Mouse (Mus musculus): ENCODE data around the gene Lrguk. TPM values are rescaled to one million over a fixed set of nuclear protein-coding genes. Genes with fewer than 3 reads are reported as not detected.
A peak's percentile ranks its signal among the peaks of the same experiment; 100 is the strongest.

Gene Lrguk
- total RNA-seq, 2 experiments from 2014 or later: 0.44 TPM; not detected in 1

GRCm38 (mm10) chr6:34163014-34163413 lies 133.8 kb downstream of the Lrguk start:
- no peak for ATAC-seq (replicated peaks; ENCODE audit: low FRiP score, low TSS enrichment, poor library complexity, severe bottlenecking)

DNA sequence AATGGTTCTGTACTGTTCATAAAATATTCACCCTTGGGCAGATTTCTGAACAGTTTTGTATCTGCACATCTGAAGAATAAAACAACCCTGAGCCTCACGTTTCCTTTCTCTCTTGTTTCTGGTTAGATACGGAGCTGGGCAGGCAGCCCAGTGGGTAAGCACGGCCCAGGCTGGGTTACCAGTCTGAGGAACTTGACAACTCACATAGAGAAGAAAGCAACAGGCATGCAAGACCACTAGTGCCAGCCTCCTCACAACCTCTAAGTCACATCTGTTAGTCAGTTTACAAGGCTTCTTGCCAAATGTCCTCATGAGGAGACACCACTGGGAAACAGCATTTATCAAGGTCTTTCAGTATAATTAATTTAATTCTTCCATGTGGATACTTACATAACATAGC lies 139.6 kb downstream of the Lrguk start:
- ATAC-seq (replicated peaks; ENCODE audit: low FRiP score, low TSS enrichment, poor library complexity, severe bottlenecking): 0 out of 2 replicates have a peak, but pooled peaks have one; percentile 41

DNA sequence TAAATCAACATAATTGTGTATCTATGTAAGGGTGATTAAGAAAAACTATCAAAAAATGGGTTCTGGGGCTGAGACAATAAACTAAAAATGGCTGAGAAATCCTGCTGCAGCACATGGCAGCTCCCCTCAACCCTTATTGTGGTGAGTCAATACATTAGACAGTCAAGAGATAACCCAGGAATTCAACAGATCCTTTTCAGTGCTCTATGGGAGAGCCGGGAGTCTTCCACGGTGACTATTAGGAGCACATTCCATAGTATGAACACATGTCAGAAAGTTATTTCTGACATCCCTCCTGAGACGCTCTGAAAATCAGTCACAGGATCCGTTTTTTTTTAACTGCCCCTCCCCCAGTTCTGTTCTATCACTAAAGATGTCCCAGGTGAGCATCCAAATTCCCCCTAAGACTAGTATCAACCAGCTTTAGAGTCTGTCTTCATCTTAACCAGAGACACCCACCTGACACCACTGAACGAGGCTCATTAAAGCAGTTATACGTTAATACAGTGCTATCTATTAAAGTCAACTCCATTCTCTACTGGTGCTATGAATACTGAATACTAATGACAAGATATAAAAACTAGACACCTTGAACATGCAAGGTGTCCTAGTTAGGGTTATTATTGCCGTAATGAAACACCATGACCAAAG lies 141.7 kb downstream of the Lrguk start:
- no peak for ATAC-seq (replicated peaks; ENCODE audit: low FRiP score, low TSS enrichment, poor library complexity, severe bottlenecking)

DNA sequence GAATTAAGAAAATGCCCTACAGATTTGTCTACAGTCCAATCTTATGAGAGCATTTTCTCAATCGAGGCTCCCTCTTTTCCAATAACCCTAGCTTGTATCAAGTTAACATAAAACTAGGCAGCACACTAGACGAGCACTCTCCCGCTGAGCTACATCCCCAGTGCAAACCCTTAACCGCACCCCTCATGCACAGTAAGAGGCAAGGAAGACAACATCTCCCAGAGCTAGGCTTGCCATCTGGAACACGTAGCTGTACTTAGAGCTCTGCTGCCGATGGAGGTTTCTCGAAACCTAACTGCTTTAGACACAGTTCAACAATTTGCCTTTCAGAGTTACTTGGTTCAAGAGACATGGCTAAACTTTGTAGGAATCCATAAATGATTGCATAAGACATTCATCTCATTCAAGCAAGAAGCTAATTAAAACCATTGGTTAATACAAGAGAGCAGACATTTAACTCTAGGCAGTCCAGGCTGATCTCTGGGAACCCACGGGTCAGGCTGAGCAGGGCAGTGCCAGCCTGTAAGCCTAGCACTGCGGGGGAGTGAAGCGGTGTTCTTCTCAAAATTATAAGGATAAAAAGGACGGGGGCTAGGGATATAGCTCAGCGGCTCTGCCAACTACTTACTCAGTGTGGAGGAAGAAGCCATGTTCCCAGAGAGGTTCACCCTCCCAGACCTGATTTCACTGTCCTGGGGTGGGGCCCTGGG lies 142.7 kb downstream of the Lrguk start:
- no peak for ATAC-seq (replicated peaks; ENCODE audit: low FRiP score, low TSS enrichment, poor library complexity, severe bottlenecking)

DNA sequence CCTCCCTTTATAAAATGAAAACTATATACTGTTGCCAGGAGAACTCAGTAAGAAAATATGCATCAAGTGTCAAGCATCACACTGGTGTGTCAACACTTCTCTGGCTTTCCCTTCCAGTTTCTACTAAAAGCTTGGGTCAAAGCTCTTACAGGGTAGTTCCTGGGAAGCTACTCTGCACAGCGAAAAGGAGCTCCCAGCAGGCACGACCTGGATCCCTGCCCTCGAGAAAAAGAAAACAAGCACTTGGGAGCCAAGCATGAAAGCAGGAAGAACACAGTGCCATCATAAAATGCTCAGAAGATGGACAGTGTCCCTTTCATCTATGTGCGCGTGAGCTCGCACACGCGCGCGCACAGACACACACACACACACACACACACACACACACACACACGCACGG lies 144.0 kb downstream of the Lrguk start:
- ATAC-seq (replicated peaks; ENCODE audit: low FRiP score, low TSS enrichment, poor library complexity, severe bottlenecking): no peak

DNA sequence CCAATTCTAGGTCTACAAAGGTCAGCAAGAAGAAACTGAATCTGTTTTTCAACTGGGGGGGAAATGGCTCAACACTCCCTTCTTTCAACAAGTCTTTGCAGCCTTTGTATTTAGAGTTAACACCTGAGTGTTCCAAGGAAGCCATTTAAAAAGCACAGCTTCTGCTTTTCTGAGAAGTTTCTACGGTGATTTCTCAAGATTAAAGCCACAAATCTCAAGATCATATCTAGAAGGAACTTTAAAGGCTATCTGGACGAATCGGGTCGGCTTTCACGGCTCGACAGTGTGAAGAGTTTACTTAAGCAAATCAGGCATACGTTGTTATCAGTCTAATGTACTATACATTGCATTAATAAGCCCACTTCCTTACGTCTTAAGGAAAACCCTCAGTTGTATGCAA lies 145.5 kb downstream of the Lrguk start:
- ATAC-seq (replicated peaks; ENCODE audit: low FRiP score, low TSS enrichment, poor library complexity, severe bottlenecking): no peak

DNA sequence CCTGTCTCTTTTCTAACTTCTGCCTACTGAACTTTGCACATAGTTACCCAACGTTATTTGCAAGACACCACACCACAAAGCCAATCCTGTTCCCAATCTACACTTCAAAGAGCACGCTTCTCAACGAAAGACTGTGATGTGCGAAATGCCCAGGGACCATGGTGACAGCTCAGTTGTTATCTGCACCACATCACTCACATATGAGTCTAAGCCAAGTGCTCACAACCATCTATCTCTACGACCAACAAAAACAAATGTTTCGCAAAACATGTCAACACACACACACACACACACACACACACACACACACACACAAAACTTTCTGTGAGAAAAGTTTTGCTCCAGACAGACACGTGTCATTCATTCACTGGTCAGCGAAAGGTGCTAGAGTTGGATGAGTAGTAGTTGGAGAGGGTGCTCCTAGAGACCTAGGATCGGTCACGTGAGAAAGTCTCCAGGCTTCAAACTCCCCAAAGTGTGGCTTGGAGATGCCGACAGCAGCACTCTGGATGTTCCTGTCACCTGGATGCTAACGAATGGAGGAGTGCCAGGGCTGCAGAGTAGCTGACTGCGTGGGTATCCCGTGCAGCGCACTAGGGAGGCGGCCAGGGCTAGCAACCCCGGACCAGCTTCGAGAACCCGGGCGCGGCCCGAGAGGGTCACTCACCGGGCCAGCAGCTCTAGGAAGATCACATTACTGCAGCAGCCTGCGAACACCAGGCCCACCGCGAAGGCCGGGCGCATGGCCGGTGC lies 147.0 kb downstream of the Lrguk start:
- peak; percentile 48 for ATAC-seq (replicated peaks; ENCODE audit: low FRiP score, low TSS enrichment, poor library complexity, severe bottlenecking)

- ATAC-seq (replicated peaks; ENCODE audit: low FRiP score, low TSS enrichment, poor library complexity, severe bottlenecking): peak; percentile 99
These were observed 147.6 kb downstream of the Lrguk start, which contains the start of gene Slc35b4 for GRCm38 (mm10) chr6:34176864-34177247. Gene Slc35b4, minus strand, starts transcription at chr6:34177111.

DNA sequence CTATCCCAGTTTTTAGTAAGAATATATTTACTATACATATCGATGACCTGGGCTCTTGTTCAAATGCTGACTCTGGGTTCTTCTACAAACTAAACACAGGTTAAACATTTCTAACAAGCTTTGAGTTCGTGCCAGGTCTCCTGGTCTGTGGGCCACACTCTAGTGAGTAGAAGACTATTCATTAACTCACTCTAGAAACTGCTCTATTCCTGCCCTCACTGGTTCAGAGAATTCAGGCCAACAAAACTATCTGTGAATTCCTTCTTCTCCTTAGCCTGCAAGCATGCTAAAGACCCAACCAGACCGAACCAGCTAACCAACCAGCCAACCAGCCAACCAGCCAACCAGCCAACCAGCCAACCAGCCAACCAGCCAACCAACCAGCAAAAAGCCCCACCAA lies 149.8 kb downstream of the Lrguk start:
- ATAC-seq (replicated peaks; ENCODE audit: low FRiP score, low TSS enrichment, poor library complexity, severe bottlenecking): no peak

GRCm38 (mm10) chr6:34179911-34180310 lies 150.7 kb downstream of the Lrguk start:
- no peak for ATAC-seq (replicated peaks; ENCODE audit: low FRiP score, low TSS enrichment, poor library complexity, severe bottlenecking)

DNA sequence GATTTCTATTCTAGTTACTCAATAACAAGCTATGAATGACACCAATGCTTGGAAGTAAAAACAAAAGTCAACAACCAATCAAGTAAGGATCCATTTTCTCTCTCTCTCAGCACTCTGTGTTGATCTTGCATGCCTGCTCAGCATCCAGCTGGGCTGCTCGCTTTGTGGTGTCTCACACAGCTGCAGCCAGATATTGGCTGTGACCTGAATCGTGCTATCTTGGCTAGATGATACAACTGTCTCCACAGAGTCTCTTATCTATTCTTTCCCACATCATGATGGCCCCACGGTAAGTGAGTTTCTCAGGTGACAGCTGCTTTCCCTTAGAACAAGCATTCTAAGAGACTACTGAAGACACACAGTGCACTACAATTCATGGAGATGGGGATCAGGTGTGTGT lies 152.7 kb downstream of the Lrguk start:
- no peak for ATAC-seq (replicated peaks; ENCODE audit: low FRiP score, low TSS enrichment, poor library complexity, severe bottlenecking)

DNA sequence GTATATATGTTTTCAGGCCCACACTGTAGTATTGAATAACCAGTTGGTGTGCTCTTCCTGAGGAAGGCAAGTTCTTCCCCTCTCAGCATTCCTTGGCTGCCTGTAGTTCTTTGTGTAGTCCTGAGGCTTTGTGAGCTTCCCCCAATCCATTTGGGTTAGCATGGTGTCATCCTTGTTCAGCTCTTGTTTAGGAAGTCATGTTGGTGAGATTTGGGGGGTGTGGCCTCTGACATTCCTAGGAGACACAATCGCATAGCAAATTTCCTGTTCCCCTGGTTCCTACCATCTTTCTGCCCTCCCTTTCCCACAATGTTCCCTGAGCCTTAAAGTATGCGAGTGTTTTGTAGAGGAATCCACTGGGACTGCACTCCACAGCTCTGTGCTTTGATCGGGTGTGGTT lies 154.1 kb downstream of the Lrguk start:
- no peak for ATAC-seq (replicated peaks; ENCODE audit: low FRiP score, low TSS enrichment, poor library complexity, severe bottlenecking)

Other genes starting within 250 kb of the Lrguk start
- 11.5 and 15.7 TPM in 2 replicates for gene Slc35b4, start 147.7 kb downstream of the Lrguk start, total RNA-seq (2014; fragmentation: Nextera tagmentation)
- 10.3 and 17.4 TPM in 2 replicates for gene Slc35b4, start 147.7 kb downstream of the Lrguk start, total RNA-seq (2017)

Data from megakaryocyte-erythroid progenitor cell, adult 5-6 weeks (primary cell).